Mouse (Mus musculus) lung, postnatal 10 days (tissue): Measurements from ENCODE around the gene Olfr727.

Experiments used
- DNase-seq: peaks from one replicate; pipeline ENCODE4 v3.0.0; 2021

Olfr727 gene

DNA sequence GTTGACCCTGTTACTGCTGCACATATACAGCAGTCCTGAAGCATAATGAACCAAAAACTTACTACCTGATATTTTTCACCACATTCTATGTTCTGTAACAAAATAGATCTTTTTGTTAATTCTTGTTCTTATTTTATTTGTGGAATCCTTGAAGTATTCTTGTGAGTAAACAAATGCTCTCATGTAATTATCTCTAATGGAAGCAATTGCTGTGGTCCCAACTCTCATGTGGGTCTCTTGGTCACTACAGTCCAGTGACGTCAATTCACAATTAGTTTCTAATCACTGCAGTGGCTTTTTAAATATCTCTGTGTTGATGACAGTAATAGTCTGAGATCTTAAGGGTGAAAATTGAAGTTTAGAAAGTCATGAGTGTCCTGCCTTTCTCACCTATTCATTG is at the start of gene Olfr727:
Gene Olfr727, plus strand, starts transcription at position 301 of the 400 bp plus-strand sequence.
- DNase-seq, result no peak

DNA sequence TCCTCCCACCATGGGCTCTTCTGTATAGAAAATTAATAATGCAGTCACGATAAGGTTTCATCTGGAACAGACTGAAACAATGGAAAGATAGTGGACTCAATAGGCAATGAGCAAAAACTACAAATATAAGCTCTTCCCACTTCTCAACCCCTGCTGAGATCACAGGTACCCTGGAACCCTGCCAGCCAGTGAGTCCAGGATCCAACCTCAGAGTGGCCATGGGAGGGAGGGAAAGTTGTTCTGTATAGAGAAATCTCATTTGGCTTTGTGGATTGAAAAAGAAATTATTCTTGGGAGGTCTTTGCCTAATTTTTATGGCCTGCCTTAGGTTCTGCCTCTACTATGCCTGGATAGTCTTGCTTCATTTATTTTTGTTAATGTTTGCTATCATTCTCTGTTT is 32.1 kb upstream of the Olfr727 start, which contains the start of gene Olfr726:
Gene Olfr726, minus strand, starts transcription at position 101 of the 400 bp plus-strand sequence.
- DNase-seq, result no peak

DNA sequence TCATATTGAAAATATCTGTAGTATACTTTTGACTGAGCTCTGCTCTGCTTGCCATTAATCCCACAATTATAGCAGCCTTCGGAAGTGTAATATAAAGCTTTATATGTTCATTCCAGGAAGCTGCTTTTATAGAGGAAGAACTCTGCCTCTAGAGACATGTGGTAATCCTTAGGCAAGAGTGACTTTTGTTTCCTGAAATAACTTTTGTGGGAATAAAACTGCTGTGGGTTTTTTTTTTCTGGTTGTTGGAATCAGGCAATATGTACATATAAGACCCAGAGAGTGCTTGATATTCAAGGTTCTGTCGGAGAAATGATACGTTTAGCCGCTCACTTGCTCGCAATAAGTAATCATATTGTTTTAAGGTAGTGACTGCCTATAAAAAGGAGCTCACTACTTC is 19.6 kb downstream of the Olfr727 start, which contains the start of gene Olfr728:
Gene Olfr728, minus strand, starts transcription at position 101 of the 400 bp plus-strand sequence.
- no peak for DNase-seq

DNA sequence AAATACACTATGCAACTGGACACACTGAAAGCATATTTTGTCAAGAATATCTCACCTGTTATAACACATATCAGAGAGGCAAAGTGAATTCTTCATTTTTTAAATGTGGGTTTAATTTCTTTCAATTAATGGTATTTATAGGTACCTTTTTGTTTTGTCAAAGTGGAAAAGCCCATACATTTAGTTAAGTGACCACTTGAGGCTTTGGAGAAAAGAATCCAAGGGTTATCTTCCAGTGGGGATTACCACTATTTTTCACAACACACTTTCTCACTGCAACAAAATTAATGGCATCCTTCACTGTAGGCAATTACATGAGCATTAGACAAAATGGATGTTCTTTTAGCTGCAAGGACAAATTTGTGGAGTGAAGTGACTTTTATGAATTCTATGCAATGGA is 29.8 kb downstream of the Olfr727 start, which contains the start of gene Olfr729:
Gene Olfr729, minus strand, starts transcription at position 101 of the 400 bp plus-strand sequence.
- no peak for DNase-seq
